Mouse (Mus musculus) gastrocnemius, adult 2 months (tissue): ENCODE data around the gene Gdpd3. TPM values are rescaled to one million over a fixed set of nuclear protein-coding genes. Genes with fewer than 3 reads are reported as not detected.

Source experiments
- DNase-seq: peaks from one replicate; pipeline ENCODE4 v3.0.0; 2022
- H3K27ac ChIP-seq: fragments of 200-600 bp; 2 replicates; pipeline ENCODE4 v1.8.1; 2022; ENCODE audit warnings: mild to moderate bottlenecking
- H3K4me3 ChIP-seq: fragments of 200-600 bp; 2 replicates; pipeline ENCODE4 v1.8.1; 2022; ENCODE audit warnings: mild to moderate bottlenecking, moderate library complexity
- CTCF ChIP-seq: fragments of 200-600 bp; IDR thresholded peaks from 2 replicates; pipeline ENCODE4 v1.8.1; 2022; ENCODE audit warnings: antibody characterized with exemption, mild to moderate bottlenecking, moderate library complexity
- intact Hi-C: fragments of 180-260 bp; cut with DNase I; formaldehyde crosslinking; loops from one replicate; pipeline ENCODE4 v1.15.1; 2025
- total RNA-seq, 2 experiments: library from RNA; stranded (reverse); gene quantifications; 2 replicates each; pipeline ENCODE4 v1.2.3; 2021

Gene Gdpd3
- total RNA-seq, 2 experiments from 2014 or later, result 0.67 to 1.3 TPM

DNA sequence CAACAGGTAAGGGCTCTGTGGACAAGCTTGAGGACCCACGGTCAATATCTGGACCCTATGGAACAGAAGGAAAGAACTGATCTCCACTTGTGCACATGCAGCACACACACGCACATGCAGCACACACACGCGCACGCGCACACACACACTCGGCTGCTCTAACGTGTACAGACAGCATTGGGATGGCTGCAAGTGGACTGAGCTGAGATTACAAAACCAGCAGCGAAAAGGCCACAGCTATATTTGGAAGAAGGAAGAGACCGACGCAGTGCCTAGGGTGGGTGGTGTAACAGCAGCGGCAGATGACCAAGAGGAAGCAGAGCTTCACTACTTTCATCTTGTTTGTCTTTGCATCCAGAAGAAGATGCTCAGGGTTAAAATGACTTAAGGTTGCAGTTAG lies 20.1 kb upstream of the Gdpd3 start:
- no peak for TF ChIP-seq CTCF
- Histone ChIP-seq H3K4me3 (peak overlapping the region; percentile 43), H3K27ac (peak overlapping the region; percentile 72)
- intact Hi-C loops, result no loop called here
- DNase-seq, result no peak

GRCm38 (mm10) chr7:126746798-126747197 lies 19.3 kb upstream of the Gdpd3 start:
- intact Hi-C loops, result no loop called here
- TF ChIP-seq CTCF, result no peak
- peak overlapping the region; percentile 72 for H3K27ac ChIP-seq
- no peak for DNase-seq
- H3K4me3 ChIP-seq, result peak overlapping the region; percentile 43

GRCm38 (mm10) chr7:126748824-126749223 lies 17.3 kb upstream of the Gdpd3 start:
- TF ChIP-seq CTCF, result no peak
- DNase-seq, result no peak
- H3K4me3 ChIP-seq, result no peak overlapping the region
- intact Hi-C loops, result no loop called here
- no peak overlapping the region for H3K27ac ChIP-seq

- DNase-seq, result no peak
- H3K4me3 ChIP-seq, result no peak overlapping the region
- peak; percentile 7; the same call in 1 of the 2 replicates for TF ChIP-seq CTCF
- H3K27ac ChIP-seq, result no peak overlapping the region
- intact Hi-C loops, result loop anchor here (5.0 to 10.0 kb wide), 2 partner anchors 275 to 363 kb away; partner anchors contain the start of genes Gm42742, Maz and Prrt2
Measured at GRCm38 (mm10) chr7:126749582-126750343, 16.4 kb upstream of the Gdpd3 start.

GRCm38 (mm10) chr7:126754866-126755265 lies 11.3 kb upstream of the Gdpd3 start:
- DNase-seq, result peak; percentile 82
- H3K27ac ChIP-seq, result peak overlapping the region; percentile 79
- TF ChIP-seq CTCF, result peak; percentile 94
- intact Hi-C loops, result loop anchor here (5.0 to 10.0 kb wide), 3 partner anchors 142 to 357 kb away; partner anchors contain the start of genes Gm42742, Maz and Prrt2
- peak overlapping the region; percentile 26 for H3K4me3 ChIP-seq

- intact Hi-C loops, result loop anchor here (5.0 to 10.0 kb wide), 2 partner anchors 139 to 266 kb away; partner anchors contain the start of genes Gm42742, Maz and Prrt2
- no peak overlapping the region for H3K27ac ChIP-seq
- TF ChIP-seq CTCF, result no peak
- H3K4me3 ChIP-seq, result no peak overlapping the region
- no peak for DNase-seq
Measured at GRCm38 (mm10) chr7:126758539-126758938, 7.6 kb upstream of the Gdpd3 start.

DNA sequence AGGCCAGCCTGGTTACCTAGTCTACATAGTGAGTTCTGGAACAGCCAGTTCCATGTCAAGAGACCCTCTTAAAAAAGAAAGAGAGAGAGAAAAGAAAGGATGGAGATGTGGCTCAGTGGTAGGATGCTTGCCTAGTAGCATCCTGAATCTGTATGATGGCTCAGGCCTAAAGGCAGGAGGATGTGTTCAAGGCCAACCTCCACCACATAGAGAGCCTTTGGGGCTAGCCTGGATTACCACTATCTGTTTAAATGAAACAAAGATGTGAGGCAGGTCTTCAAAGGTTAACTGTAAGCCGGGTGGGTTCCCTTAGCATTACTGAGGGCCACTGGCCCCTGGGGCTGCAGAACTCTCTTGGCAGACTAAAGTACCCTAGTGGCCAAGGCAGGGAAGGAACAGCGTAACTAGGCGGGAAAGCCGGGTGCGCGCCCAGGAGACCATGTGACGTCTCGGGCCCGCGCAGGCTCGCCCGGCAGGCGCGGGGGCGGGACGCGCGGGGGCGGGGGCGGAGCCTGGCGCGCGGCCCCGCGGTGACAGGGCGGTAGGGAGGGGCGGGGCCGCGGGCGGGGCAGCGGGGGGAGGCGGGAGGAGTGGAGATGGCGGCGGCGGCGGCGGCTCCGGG lies 7.0 kb upstream of the Gdpd3 start, which contains the start of gene Mapk3:
Gene Mapk3, plus strand, starts transcription at position 552 of the 622 bp plus-strand sequence.
- intact Hi-C loops, result loop anchor here (5.0 to 10.0 kb wide), 2 partner anchors 138 to 266 kb away; partner anchors contain the start of genes Gm42742, Maz and Prrt2
- peak; percentile 81 for TF ChIP-seq CTCF
- Histone ChIP-seq H3K4me3 (peak within 1 kb of the TSS; percentile 73), H3K27ac (peak within 1 kb of the TSS; percentile 95)
- peak; percentile 94 for DNase-seq

- no peak for DNase-seq
- H3K4me3 ChIP-seq, result peak overlapping the region; percentile 73
- intact Hi-C loops, result loop anchor here (1.0 to 10.0 kb wide), 3 partner anchors 16 to 265 kb away; partner anchors contain the start of genes Gm42742, Maz, Prrt2 and Ypel3
- TF ChIP-seq CTCF, result no peak
- peak overlapping the region; percentile 95 for H3K27ac ChIP-seq
Measured at GRCm38 (mm10) chr7:126759672-126760390, 6.3 kb upstream of the Gdpd3 start.

- peak overlapping the region; percentile 95 for H3K27ac ChIP-seq
- peak overlapping the region; percentile 73 for H3K4me3 ChIP-seq
- intact Hi-C loops, result loop anchor here (1.0 kb wide), 1 partner anchor 16 kb away; the partner anchor contains the start of gene Ypel3
- TF ChIP-seq CTCF, result no peak
- DNase-seq, result peak; percentile 79
Measured at GRCm38 (mm10) chr7:126760391-126760802, 5.7 kb upstream of the Gdpd3 start.

DNA sequence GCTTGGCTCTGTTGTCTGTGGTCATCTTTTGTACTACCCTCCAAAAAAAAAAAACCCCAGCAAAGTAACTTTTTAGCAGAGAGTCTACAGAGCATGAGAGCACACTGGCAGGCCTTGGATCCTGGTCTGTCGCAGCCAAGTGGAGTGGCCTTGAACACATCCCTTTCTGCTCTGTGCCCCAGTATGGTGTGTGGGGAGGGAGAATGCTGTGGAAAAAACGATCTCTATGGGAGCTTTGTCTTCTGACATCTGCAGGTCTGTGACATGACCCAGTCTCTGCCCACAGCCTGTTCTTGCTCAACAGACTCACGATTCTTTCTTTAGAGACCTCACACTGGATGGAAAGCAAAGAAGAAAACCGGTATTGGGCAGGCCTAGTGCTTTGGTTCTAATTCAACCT lies 5.2 kb upstream of the Gdpd3 start:
- H3K4me3 ChIP-seq, result peak overlapping the region; percentile 73
- DNase-seq, result no peak
- no peak for TF ChIP-seq CTCF
- intact Hi-C loops, result loop anchor here (1.0 kb wide), 1 partner anchor 15 kb away; the partner anchor contains the start of gene Ypel3
- H3K27ac ChIP-seq, result peak overlapping the region; percentile 95

- DNase-seq, result no peak
- TF ChIP-seq CTCF, result no peak
- H3K4me3 ChIP-seq, result peak overlapping the region; percentile 73
- peak overlapping the region; percentile 95 for H3K27ac ChIP-seq
- intact Hi-C loops, result no loop called here
Measured at GRCm38 (mm10) chr7:126761529-126762067, 4.5 kb upstream of the Gdpd3 start.
